Mouse (Mus musculus) forebrain, embryonic 11.5 days (tissue): ENCODE data around the gene Tmco5. TPM values are rescaled to one million over a fixed set of nuclear protein-coding genes. Genes with fewer than 3 reads are reported as not detected.
"Not testable (repeated sequence)": the region's sequence is repeated elsewhere in the genome, so short reads cannot be mapped to it uniquely, and the experiment has no call there.

ENCODE experiments used
- ATAC-seq: fragments of 200-750 bp; cut with Nextera tagmentation; replicated peaks from 2 replicates; pipeline ENCODE4 v1.8.0; 2017; ENCODE audit warnings: moderate TSS enrichment; ENCODE audit not compliant: low FRiP score
- DNase-seq: peaks from one replicate; pipeline ENCODE4 v3.0.0-alpha.2; 2017; ENCODE audit warnings: low spot score
- H3K27ac ChIP-seq: fragments of 300-500 bp; sonication (generic); 2 replicates; pipeline ENCODE4 v1.5.1; 2014; ENCODE audit warnings: low read depth, low read length
- H3K27me3 ChIP-seq: fragments of 300-500 bp; sonication (generic); 2 replicates; pipeline ENCODE4 v1.6.1; 2014; ENCODE audit warnings: mild to moderate bottlenecking, low read length, mixed read lengths; ENCODE audit not compliant: control insufficient read depth, insufficient read depth
- H3K36me3 ChIP-seq: fragments of 300-500 bp; sonication (generic); 2 replicates; pipeline ENCODE4 v1.6.1; 2014; ENCODE audit warnings: mild to moderate bottlenecking, low read length, moderate library complexity, mixed read lengths; ENCODE audit not compliant: control insufficient read depth, insufficient read depth
- H3K4me1 ChIP-seq: fragments of 300-500 bp; sonication (generic); replicated peaks from 2 replicates; pipeline ENCODE4 v1.6.1; 2014; ENCODE audit warnings: low read length, mixed read lengths; ENCODE audit not compliant: control insufficient read depth, insufficient read depth
- H3K4me2 ChIP-seq: fragments of 300-500 bp; sonication (generic); 2 replicates; pipeline ENCODE4 v1.6.1; 2014; ENCODE audit warnings: low read depth, mild to moderate bottlenecking, low read length, moderate library complexity, mixed read lengths; ENCODE audit not compliant: severe bottlenecking
- H3K4me3 ChIP-seq: fragments of 300-500 bp; sonication (generic); 2 replicates; pipeline ENCODE4 v1.5.1; 2014; ENCODE audit warnings: low read depth, low read length
- H3K9ac ChIP-seq: fragments of 300-500 bp; sonication (generic); 2 replicates; pipeline ENCODE4 v1.6.1; 2014; ENCODE audit warnings: low read length
- H3K9me3 ChIP-seq: fragments of 300-500 bp; sonication (generic); 2 replicates; pipeline ENCODE4 v1.6.1; 2016; ENCODE audit warnings: low read length, mixed read lengths; ENCODE audit not compliant: control insufficient read depth
- WGBS: fragments of 180-500 bp; shearing (Covaris S2); extraction: QIAGEN DNeasy Blood & Tissue Kit; methylation state at CpG from one replicate; pipeline ENCODE4 v1.1.7; 2014; 5-methylcytosine and 5-hydroxymethylcytosine counted together
- polyA plus RNA-seq: library from polyadenylated mRNA; unstranded; fragments of >200 nt; fragmentation: Nextera tagmentation; extraction: Ambion mirVana; gene quantifications from 2 replicates; pipeline ENCODE4 v1.2.1, GENCODE M21; 2014

The Tmco5 gene
- polyA plus RNA-seq, 1 experiment from 2014 or later, result not detected

- H3K4me2 ChIP-seq, DNase-seq, H3K27me3 ChIP-seq, H3K4me3 ChIP-seq, H3K36me3 ChIP-seq, H3K9ac ChIP-seq, H3K9me3 ChIP-seq, H3K27ac ChIP-seq, H3K4me1 ChIP-seq, ATAC-seq: not testable (repeated sequence)
- 75% methylated on average over 1 of the region's 1 CpGs for WGBS
Measured at GRCm38 (mm10) chr2:116934236-116934635, 55.7 kb downstream of the Tmco5 start.

- Histone ChIP-seq H3K4me2 (no peak overlapping the region), H3K9ac (no peak overlapping the region), H3K36me3 (no peaks in the 10 kb centered on the region), H3K27ac (no peak overlapping the region), H3K4me1 (no peaks in the 10 kb centered on the region), H3K4me3 (no peak overlapping the region), H3K9me3 (no peaks in the 10 kb centered on the region), H3K27me3 (no peaks in the 10 kb centered on the region)
- ATAC-seq (no peak), DNase-seq (no peak)
Measured at GRCm38 (mm10) chr2:116934776-116935175, 56.3 kb downstream of the Tmco5 start.

GRCm38 (mm10) chr2:116936371-116936770, 57.9 kb downstream of the Tmco5 start:
- Histone ChIP-seq H3K4me1 (no peaks in the 10 kb centered on the region), H3K36me3 (no peaks in the 10 kb centered on the region), H3K27me3 (no peaks in the 10 kb centered on the region), H3K9me3 (no peaks in the 10 kb centered on the region), H3K4me3 (no peak overlapping the region), H3K9ac (no peak overlapping the region), H3K4me2 (no peak overlapping the region), H3K27ac (no peak overlapping the region)
- WGBS, result 74% methylated on average over 2 of the region's 2 CpGs
- ATAC-seq, result no peak
- no peak for DNase-seq

- Histone ChIP-seq H3K9ac (no peak overlapping the region), H3K27ac (no peak overlapping the region), H3K4me1 (no peaks in the 10 kb centered on the region), H3K27me3 (no peaks in the 10 kb centered on the region), H3K4me3 (no peak overlapping the region), H3K9me3 (no peaks in the 10 kb centered on the region), H3K4me2 (no peak overlapping the region), H3K36me3 (no peaks in the 10 kb centered on the region)
- 97% methylated on average over 1 of the region's 1 CpGs for WGBS
- no peak for DNase-seq
- no peak for ATAC-seq
Measured at GRCm38 (mm10) chr2:116937166-116937565, 58.7 kb downstream of the Tmco5 start.

- Histone ChIP-seq H3K9ac (no peak overlapping the region), H3K4me1 (no peaks in the 10 kb centered on the region), H3K27me3 (no peaks in the 10 kb centered on the region), H3K27ac (no peak overlapping the region), H3K36me3 (no peaks in the 10 kb centered on the region), H3K9me3 (no peaks in the 10 kb centered on the region), H3K4me3 (no peak overlapping the region), H3K4me2 (no peak overlapping the region)
- 90% methylated on average over 3 of the region's 3 CpGs for WGBS
- ATAC-seq (no peak), DNase-seq (no peak)
Measured at GRCm38 (mm10) chr2:116941816-116942215, 63.3 kb downstream of the Tmco5 start.

Other genes starting within 250 kb of the Tmco5 start
- 20.8 and 21.8 TPM in 2 replicates for gene Spred1, start 242.7 kb downstream of the Tmco5 start, polyA plus RNA-seq